Mouse (Mus musculus): ENCODE measurements around the gene Upf1. TPM values are rescaled to one million over a fixed set of nuclear protein-coding genes. Genes with fewer than 3 reads are reported as not detected.

The Upf1 gene
- 10 to 100 TPM; 58.6 to 59.2 TPM for total RNA-seq (2023)

DNA sequence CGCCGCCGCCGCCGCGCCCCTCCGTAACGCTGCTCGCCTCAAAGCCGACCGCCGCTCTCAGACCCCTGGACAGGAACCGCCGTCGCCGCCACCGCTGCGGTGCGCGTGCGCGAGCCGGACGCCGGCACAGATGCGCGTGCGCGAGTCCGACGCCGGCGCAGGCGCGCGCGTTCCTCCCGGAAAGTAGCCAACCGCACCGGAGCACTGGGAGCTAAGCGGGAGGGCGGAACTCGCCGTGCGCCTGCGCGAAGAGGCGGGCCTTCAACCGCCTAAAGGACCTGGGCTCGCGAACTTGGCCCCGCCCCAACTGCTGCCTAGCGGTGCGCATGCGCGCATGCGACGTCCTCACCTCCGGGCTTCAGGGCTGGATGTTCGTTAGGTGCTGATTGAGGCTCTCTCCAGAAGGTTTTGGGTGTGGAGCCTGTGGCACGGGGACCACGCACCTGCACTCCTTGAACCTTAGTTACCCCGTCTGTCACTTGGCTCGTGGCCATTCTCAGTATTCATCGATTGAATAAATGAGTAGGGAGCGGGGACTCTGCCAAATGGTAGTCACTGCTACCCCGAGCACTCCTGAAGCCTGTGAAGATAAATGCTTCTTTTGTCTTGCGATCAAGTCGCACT, at the start of gene Upf1:
Gene Upf1 (minus strand): TSS at position 85 of the 624 bp plus-strand sequence.

DNA sequence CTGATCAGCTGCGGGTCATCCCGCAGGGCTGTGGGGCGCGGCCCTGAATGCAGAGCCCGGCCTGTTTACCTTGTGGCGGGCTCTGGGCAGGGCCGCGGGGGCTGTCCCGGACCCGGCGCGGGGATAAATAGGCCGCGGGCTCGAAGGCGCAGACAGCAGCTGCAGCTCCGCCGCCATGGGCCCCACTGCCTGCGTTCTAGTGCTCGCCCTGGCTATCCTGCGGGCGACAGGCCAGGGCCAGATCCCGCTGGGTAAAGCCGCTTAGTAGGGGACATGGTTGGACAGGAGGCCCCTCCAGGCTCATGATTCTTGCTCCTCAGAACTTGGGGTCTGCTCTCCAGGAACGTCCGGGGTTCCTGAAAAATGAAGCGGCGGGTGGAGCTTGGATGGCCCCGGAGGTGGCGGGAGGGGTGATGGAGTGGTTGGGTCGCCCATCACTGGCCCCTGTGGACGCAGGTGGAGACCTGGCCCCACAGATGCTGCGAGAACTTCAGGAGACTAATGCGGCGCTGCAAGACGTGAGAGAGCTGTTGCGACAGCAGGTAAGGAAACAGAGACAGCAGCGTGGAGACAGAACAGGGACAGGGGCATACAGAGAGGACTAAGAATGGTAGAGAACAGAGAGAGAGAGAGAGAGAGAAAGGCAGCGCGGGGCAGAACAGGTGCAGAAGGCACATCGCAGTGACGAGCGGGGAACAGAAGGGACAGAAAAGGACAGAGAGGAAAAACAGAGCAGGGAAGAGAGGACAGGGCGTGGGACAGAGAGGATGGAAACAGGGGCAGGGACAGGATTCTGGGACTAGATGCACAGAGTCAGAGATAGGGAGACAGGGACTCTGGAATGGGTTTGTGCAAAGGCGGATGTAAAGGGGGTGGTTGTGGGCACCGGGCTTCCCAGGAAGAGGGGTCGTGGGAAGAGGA, 20.6 kb upstream of the Upf1 start, which contains the start of gene Comp:
Gene Comp (plus strand): TSS at position 162 of the 921 bp plus-strand sequence.

DNA sequence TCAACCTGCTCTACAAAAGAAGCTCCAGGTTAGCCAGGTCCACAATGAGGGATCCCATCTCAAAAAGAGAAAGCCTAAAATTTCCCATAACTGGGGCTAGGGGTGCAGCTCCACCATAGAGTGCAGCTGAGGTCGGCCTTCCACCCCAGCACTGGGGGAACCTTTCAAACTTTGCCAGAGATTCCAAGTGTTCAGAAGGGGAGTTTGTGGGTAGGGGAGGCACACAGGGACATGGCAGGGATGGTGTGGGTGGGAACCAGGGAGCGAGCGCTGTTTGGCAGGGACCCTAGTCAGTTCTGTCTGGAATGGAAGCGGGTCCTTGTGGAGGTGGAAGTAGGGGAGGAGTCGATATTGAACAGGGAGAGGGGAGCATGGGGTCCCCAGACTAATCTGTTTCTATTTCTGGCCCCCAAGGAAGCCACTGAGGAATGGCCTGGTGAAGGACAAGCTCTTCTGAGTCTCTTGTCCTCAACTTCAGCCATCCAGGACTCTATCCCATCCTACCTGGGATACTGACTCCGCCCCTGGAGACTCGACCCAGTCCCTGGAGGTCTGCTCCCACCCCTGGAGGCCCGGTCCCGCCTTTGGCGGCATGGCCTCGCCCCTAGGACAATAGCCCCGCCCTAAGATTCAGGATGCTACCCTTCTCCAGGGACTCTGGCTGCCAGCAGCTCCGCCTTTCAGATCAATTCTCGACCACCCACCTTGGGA, 23.8 kb downstream of the Upf1 start, which contains the start of gene Gdf1:
Gene Gdf1 (plus strand): TSS at position 694 of the 711 bp plus-strand sequence.

DNA sequence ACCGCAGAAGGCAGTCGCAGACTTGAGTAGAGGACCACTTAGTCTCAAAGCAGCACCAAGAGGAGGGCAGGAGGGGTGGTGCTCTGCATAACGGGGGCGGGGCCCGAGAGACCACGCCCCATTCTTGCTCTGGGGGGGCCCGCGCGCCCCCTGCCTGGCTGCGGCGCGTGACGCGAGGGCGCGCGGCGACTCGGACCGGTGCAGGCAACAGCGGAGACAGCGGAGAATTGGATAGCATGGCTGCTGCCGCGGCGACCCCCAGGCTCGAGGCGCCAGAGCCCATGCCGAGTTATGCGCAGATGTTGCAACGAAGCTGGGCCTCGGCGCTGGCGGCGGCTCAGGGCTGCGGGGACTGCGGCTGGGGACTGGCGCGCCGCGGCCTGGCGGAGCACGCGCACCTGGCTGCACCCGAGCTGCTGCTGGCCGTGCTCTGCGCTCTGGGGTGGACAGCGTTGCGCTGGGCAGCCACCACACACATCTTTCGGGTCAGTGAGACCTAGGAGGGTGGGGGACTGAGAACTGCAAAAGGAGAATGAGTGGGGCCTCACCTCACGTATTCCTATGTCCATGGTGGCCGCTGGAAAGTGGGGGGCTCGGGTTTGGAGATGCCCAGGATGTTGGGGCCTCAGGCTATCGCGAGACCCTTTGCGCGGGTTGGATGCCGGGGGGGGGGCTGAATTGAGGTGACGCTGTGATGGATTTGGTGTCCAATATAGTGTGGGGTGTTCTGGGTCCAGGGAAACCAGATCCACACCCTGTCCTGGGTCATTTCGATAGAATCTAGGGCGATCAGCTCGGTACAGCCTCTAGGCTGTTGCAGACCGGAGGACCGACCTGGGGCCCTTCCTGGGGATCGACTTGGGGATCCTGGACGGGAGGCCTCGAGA, 37.2 kb downstream of the Upf1 start, which contains the start of gene Cers1:
Gene Cers1 (plus strand): TSS at position 152 of the 887 bp plus-strand sequence.

DNA sequence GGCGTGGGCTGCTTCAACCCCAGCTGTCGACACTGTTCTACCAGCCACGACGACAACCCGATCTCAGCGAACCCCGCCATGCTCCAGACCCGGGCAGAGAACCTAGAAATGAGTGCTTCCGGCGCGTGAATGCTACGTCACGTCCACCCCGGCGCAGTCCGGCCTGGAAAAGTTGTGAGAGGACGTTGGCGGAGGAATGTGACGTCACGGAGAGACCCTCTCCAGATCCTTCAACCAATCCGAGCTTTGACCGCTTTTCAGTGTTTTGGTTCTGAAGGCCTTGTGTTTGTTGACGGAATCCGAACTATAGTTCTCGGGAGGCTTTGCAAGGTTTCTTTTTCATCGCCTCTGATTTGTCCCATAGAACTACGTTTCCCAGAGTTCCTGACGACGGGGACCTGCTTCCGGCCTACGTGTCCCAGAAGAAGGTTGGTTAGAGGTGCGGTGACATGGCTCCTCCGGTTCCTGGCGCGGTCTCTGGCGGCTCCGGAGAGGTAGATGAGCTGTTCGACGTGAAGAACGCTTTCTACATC, 50.7 kb downstream of the Upf1 start, which contains the start of the genes Ddx49 and Cope:
Gene Ddx49 (minus strand): TSS at position 132 of the 533 bp plus-strand sequence.
Gene Cope (plus strand): TSS at position 161 of the 533 bp plus-strand sequence.

DNA sequence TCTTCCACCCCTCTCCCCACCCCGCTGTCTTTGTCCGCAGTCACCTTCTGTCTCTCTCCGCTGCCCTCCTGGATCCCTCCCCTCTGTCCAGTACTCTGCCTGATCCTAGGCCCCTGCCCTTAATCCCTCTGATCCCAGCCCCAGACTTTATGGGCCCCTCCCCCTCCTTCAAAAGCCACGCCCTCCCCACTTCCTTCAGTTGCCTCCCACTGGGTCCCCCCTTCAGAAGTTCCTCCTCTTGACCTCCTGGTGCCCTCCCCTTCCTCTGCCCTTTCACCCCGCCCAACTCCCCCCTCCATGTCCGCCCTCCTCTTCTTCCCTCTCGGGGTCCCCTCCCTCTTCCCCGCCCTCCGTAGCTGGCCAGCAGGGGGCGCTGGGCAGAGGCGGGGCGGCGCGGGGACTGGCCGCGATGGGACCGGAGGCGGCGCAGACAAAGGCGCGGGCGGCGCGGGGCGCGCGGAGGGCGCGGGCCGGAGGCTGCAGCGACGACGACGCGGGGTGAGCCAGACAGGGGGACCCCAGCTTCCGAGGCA, 70.4 kb downstream of the Upf1 start, which contains the start of gene Homer3:
Gene Homer3 (plus strand): TSS at position 225 of the 533 bp plus-strand sequence.

Other genes with a start within 250 kb of the Upf1 start
- gene Ncan, start 232.4 kb downstream of the Upf1 start, total RNA-seq (2023): not detected
- 1 to 10 TPM; 8.0 to 10.0 TPM for gene Nr2c2ap, start 221.9 kb downstream of the Upf1 start, total RNA-seq (2023)
- 10 to 100 TPM; 11.4 to 16.8 TPM for gene Rfxank, start 214.1 kb downstream of the Upf1 start, total RNA-seq (2023)
- gene Borcs8, start 213.8 kb downstream of the Upf1 start, total RNA-seq (2023): 10 to 100 TPM; 32.8 to 36.2 TPM
- gene Mef2b, start 213.6 kb downstream of the Upf1 start, total RNA-seq (2023): under 1 TPM; 0.44 to 0.79 TPM
- gene Tmem161a, start 180.9 kb downstream of the Upf1 start, total RNA-seq (2023): 10 to 100 TPM; 19.9 to 23.0 TPM
- gene Slc25a42, start 141.0 kb downstream of the Upf1 start, total RNA-seq (2023): 1 to 10 TPM; 3.3 to 4.0 TPM
- 10 to 100 TPM; 29.2 to 30.7 TPM for gene Sugp2, start 119.1 kb downstream of the Upf1 start, total RNA-seq (2023)
- 1 to 10 TPM; 7.6 to 9.0 TPM for gene Armc6, start 118.8 kb downstream of the Upf1 start, total RNA-seq (2023)
- gene Homer3, start 70.5 kb downstream of the Upf1 start, total RNA-seq (2023): 1 to 10 TPM; 8.2 to 9.1 TPM
- gene Ddx49, start 50.8 kb downstream of the Upf1 start, total RNA-seq (2023): 10 to 100 TPM; 22.3 to 27.9 TPM
- gene Cope, start 50.8 kb downstream of the Upf1 start, total RNA-seq (2023): 100 to 1,000 TPM; 114 to 123 TPM
- gene Cers1, start 37.5 kb downstream of the Upf1 start, total RNA-seq (2023): not detected
- not detected for gene Gdf1, start 23.5 kb downstream of the Upf1 start, total RNA-seq (2023)
- under 1 TPM; 0.13 to 0.26 TPM for gene Comp, start 20.3 kb upstream of the Upf1 start, total RNA-seq (2023)
- gene Crtc1, start 86.3 kb upstream of the Upf1 start, total RNA-seq (2023): 1 to 10 TPM; 3.9 to 6.9 TPM
- 1 to 10 TPM; 4.0 to 4.1 TPM for gene Klhl26, start 123.7 kb upstream of the Upf1 start, total RNA-seq (2023)
- not detected for gene Tmem59l, start 134.1 kb upstream of the Upf1 start, total RNA-seq (2023)
- not detected for gene Crlf1, start 139.9 kb upstream of the Upf1 start, total RNA-seq (2023)
- gene Rex1bd, start 153.5 kb upstream of the Upf1 start, total RNA-seq (2023): 10 to 100 TPM; 38.6 to 39.3 TPM
- 1,000 to 10,000 TPM; 1,032 to 1,222 TPM for gene Uba52, start 157.5 kb upstream of the Upf1 start, total RNA-seq (2023)
- gene Fkbp8, start 174.4 kb upstream of the Upf1 start, total RNA-seq (2023): 100 to 1,000 TPM; 181 to 184 TPM
- gene Kxd1, start 174.7 kb upstream of the Upf1 start, total RNA-seq (2023): 10 to 100 TPM; 38.1 to 38.4 TPM
- 10 to 100 TPM; 32.2 to 37.9 TPM for gene Ell, start 186.2 kb upstream of the Upf1 start, total RNA-seq (2023)
- 10 to 100 TPM; 29.5 to 40.1 TPM for gene Isyna1, start 241.1 kb upstream of the Upf1 start, total RNA-seq (2023)